Mouse (Mus musculus): ENCODE results near the gene Gm45021.

- TF ChIP-seq POLR2A (IDR thresholded peaks at IDR 0.05; ENCODE audit: extremely low read depth, insufficient read depth, low read length): no peak
- TF ChIP-seq CTCF (IDR thresholded peaks at IDR 0.05; ENCODE audit: extremely low read depth, insufficient read depth, low read length): no peak
Measured at GRCm38 (mm10) chr6:48641391-48641790, 52.0 kb downstream of the Gm45021 start.
